Mouse (Mus musculus) liver, embryonic 14.5 days (tissue): ENCODE results near the gene Itsn2. TPM values are rescaled to one million over a fixed set of nuclear protein-coding genes. Genes with fewer than 3 reads are reported as not detected.

ENCODE experiments used
- ATAC-seq: fragments of 200-750 bp; cut with Nextera tagmentation; 2 replicates; pipeline ENCODE4 v1.8.0; 2017; ENCODE audit warnings: moderate number of reproducible peaks, mild to moderate bottlenecking, moderate library complexity; ENCODE audit not compliant: insufficient read depth
- DNase-seq, 3 experiments: peaks; one replicate each; pipeline ENCODE4 v3.0.0-alpha.2; 2012 to 2013; ENCODE audit warnings: low read depth in 3 of 3, low spot score in 3 of 3
- H3K27ac ChIP-seq: fragments of 300-500 bp; sonication (generic); 2 replicates; pipeline ENCODE4 v1.5.1; 2014; ENCODE audit warnings: moderate library complexity, mild to moderate bottlenecking, control low read depth, inconsistent platforms
- H3K27me3 ChIP-seq: fragments of 300-500 bp; sonication (generic); 2 replicates; pipeline ENCODE4 v1.6.1; 2014; ENCODE audit warnings: mild to moderate bottlenecking, low read length, moderate library complexity; ENCODE audit not compliant: control insufficient read depth, insufficient read depth
- H3K36me3 ChIP-seq: fragments of 300-500 bp; sonication (generic); replicated peaks from 2 replicates; pipeline ENCODE4 v1.6.1; 2014; ENCODE audit warnings: low read depth; ENCODE audit not compliant: control insufficient read depth, insufficient read depth
- H3K4me1 ChIP-seq, 2 experiments: fragments of 200-500 bp in 1 of 2; fragments of 300-500 bp in 1 of 2; sonication (generic) in 1 of 2; replicated peaks; 2 replicates each; pipeline ENCODE4 v1.6.1; 2012 to 2014; ENCODE audit warnings: antibody characterized with exemption in 1 of 2, inconsistent platforms in 1 of 2, low read length in 1 of 2; ENCODE audit not compliant: control insufficient read depth in 2 of 2, insufficient read depth in 2 of 2
- H3K4me2 ChIP-seq: fragments of 300-500 bp; sonication (generic); 2 replicates; pipeline ENCODE4 v1.6.1; 2014; ENCODE audit warnings: low read depth, mild to moderate bottlenecking, control low read depth, moderate library complexity
- H3K4me3 ChIP-seq, 2 experiments: fragments of 200-500 bp in 1 of 2; fragments of 300-500 bp in 1 of 2; sonication (generic) in 1 of 2; 2 replicates each; pipeline ENCODE4 v1.5.1; 2012 to 2014; ENCODE audit warnings: low read depth in 2 of 2, low read length in 2 of 2, mild to moderate bottlenecking in 2 of 2, control low read depth in 1 of 2, inconsistent platforms in 1 of 2, moderate library complexity in 1 of 2; ENCODE audit not compliant: insufficient read depth in 1 of 2
- H3K9ac ChIP-seq: fragments of 300-500 bp; sonication (generic); replicated peaks from 2 replicates; pipeline ENCODE4 v1.6.1; 2014; ENCODE audit warnings: mild to moderate bottlenecking, control low read depth, moderate library complexity
- H3K9me3 ChIP-seq: fragments of 300-500 bp; sonication (generic); 2 replicates; pipeline ENCODE4 v1.6.1; 2016; ENCODE audit warnings: low read length, mixed read lengths; ENCODE audit not compliant: control insufficient read depth
- CTCF ChIP-seq: IDR thresholded peaks from 2 replicates; pipeline ENCODE4 v1.5.1; 2016; ENCODE audit warnings: antibody characterized with exemption, low read depth, control low read depth
- EP300 ChIP-seq: IDR thresholded peaks from 2 replicates; pipeline ENCODE4 v1.6.1; 2016; ENCODE audit warnings: antibody characterized with exemption, low read depth
- whole genome bisulfite sequencing: fragments of 180-500 bp; shearing (Covaris S2); extraction: QIAGEN DNeasy Blood & Tissue Kit; methylation state at CpG from one replicate; pipeline ENCODE4 v1.1.7; 2014; ENCODE audit not compliant: insufficient replicate concordance; 5-methylcytosine and 5-hydroxymethylcytosine counted together
- polyA plus RNA-seq, 2 experiments: library from polyadenylated mRNA; depleted of rRNA in 1 of 2; stranded (reverse) in 1 of 2; unstranded in 1 of 2; fragments of >200 nt; fragmentation: Nextera tagmentation in 1 of 2; extraction: Ambion mirVana in 1 of 2; gene quantifications; 2 replicates each; pipeline versions ENCODE4 v1.2.1 to v1.2.3; 2012 to 2014

Gene Itsn2
- polyA plus RNA-seq, 2 experiments: 13.2 to 22.5 TPM

GRCm38 (mm10) chr12:4706175-4706574 lies 113.7 kb downstream of the Itsn2 start:
- no peaks in the 10 kb centered on the region for H3K27me3 ChIP-seq
- DNase-seq (no peak), ATAC-seq (no peak)
- H3K4me1 ChIP-seq: no peaks in the 10 kb centered on the region; a peak in 1 of 4 replicates
- no peak for TF ChIP-seq CTCF
- H3K36me3 ChIP-seq: no peaks in the 10 kb centered on the region; the same call in none of the 2 replicates
- H3K9ac ChIP-seq: no peak overlapping the region
- H3K4me3 ChIP-seq: no peak overlapping the region
- H3K9me3 ChIP-seq: no peaks in the 10 kb centered on the region
- no peak overlapping the region for H3K4me2 ChIP-seq
- WGBS: 80% methylated on average over 5 of the region's 5 CpGs
- H3K27ac ChIP-seq: no peak overlapping the region

DNA sequence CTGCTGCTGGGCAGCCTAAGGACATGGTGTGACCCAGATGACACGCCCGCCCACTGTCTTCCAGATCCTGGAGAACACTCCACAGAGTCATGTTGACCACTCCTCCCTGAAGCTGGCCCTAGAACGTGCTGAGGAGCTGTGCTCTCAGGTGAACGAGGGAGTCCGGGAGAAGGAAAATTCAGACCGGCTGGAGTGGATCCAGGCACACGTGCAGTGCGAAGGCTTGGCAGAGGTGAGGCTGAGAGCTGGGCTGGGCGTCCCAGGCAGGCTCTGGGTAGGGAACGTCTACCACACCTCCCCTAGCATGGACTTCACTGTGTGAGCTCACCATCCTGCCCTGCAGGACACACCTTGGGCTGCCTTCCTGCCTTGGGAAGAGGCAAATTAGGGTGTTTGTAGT lies 114.5 kb downstream of the Itsn2 start:
- H3K36me3 ChIP-seq: no peaks in the 10 kb centered on the region; the same call in none of the 2 replicates
- no peaks in the 10 kb centered on the region for H3K9me3 ChIP-seq
- H3K4me2 ChIP-seq: no peak overlapping the region
- ATAC-seq (no peak), DNase-seq (no peak)
- H3K4me1 ChIP-seq: no peaks in the 10 kb centered on the region; a peak in 1 of 4 replicates
- no peak overlapping the region for H3K9ac ChIP-seq
- no peak overlapping the region for H3K4me3 ChIP-seq
- no peak overlapping the region for H3K27ac ChIP-seq
- H3K27me3 ChIP-seq: no peaks in the 10 kb centered on the region
- 81% methylated on average over 10 of the region's 10 CpGs for WGBS
- TF ChIP-seq CTCF: no peak
- no peak for TF ChIP-seq EP300

DNA sequence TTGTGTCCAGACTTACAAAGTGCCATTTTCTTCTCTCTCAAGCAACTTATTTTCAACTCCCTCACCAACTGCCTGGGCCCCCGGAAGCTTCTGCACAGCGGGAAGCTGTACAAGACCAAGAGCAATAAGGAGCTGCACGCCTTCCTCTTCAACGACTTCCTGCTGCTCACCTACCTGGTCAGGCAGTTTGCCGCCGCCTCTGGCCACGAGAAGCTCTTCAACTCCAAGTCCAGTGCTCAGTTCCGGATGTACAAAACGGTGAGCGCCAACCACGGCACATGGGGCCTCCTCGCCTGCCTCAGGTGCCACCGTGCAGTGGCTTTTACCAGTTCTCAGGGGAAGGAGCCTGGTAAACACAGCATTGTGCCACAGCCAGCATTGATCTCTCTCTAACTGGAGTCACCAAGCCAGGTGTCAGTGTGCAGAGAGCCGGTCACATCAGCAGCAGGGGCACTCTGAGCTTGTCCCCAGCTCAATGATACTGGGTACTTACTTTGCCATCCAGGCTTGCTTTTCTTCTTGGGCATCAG lies 115.1 kb downstream of the Itsn2 start:
- ATAC-seq: no peak
- no peak overlapping the region for H3K27ac ChIP-seq
- H3K9me3 ChIP-seq: no peaks in the 10 kb centered on the region
- H3K4me2 ChIP-seq: no peak overlapping the region
- H3K4me1 ChIP-seq: no peaks in the 10 kb centered on the region; a peak in 1 of 4 replicates
- no peaks in the 10 kb centered on the region for H3K27me3 ChIP-seq
- no peak overlapping the region for H3K4me3 ChIP-seq
- TF ChIP-seq EP300: no peak
- no peak for TF ChIP-seq CTCF
- DNase-seq: no peak
- WGBS: 81% methylated on average over 14 of the region's 14 CpGs
- H3K36me3 ChIP-seq: peaks cover 2% of the 10 kb centered on the region
- no peak overlapping the region for H3K9ac ChIP-seq

GRCm38 (mm10) chr12:4708296-4708695 lies 115.9 kb downstream of the Itsn2 start:
- 78% methylated on average over 4 of the region's 4 CpGs for WGBS
- peaks cover 3% of the 10 kb centered on the region for H3K36me3 ChIP-seq
- H3K4me2 ChIP-seq: no peak overlapping the region
- no peaks in the 10 kb centered on the region; a peak in 1 of 4 replicates for H3K4me1 ChIP-seq
- no peaks in the 10 kb centered on the region for H3K9me3 ChIP-seq
- H3K27me3 ChIP-seq: no peaks in the 10 kb centered on the region
- ATAC-seq: no peak
- no peak overlapping the region for H3K9ac ChIP-seq
- no peak overlapping the region for H3K4me3 ChIP-seq
- H3K27ac ChIP-seq: no peak overlapping the region
- TF ChIP-seq EP300 (no peak), CTCF (no peak)
- no peak for DNase-seq

- WGBS: 80% methylated on average over 8 of the region's 8 CpGs
- Histone ChIP-seq H3K4me1 (no peaks in the 10 kb centered on the region; a peak in 1 of 4 replicates), H3K27ac (no peak overlapping the region), H3K9ac (no peak overlapping the region), H3K4me3 (no peak overlapping the region), H3K36me3 (peaks cover 3% of the 10 kb centered on the region), H3K27me3 (no peaks in the 10 kb centered on the region), H3K9me3 (no peaks in the 10 kb centered on the region), H3K4me2 (no peak overlapping the region)
- no peak for DNase-seq
- TF ChIP-seq EP300 (no peak), CTCF (no peak)
- ATAC-seq: no peak
These were observed 116.6 kb downstream of the Itsn2 start for GRCm38 (mm10) chr12:4708881-4709604.
